Mouse (Mus musculus) CD8-positive naive resting alpha-beta T cell, adult 2 months (primary cell): ENCODE measurements around the gene Ugt1a1.

Experiments
- DNase-seq, 2 experiments: peaks; one replicate each; pipeline ENCODE4 v3.0.0; 2022; ENCODE audit warnings: low read depth in 2 of 2, low spot score in 2 of 2

Gene Ugt1a1

GRCm38 (mm10) chr1:88256886-88257663, 45.3 kb downstream of the Ugt1a1 start:
- no peak for DNase-seq

GRCm38 (mm10) chr1:88257681-88258080, 45.9 kb downstream of the Ugt1a1 start:
- no peak for DNase-seq

- no peak for DNase-seq
Measured at GRCm38 (mm10) chr1:88258361-88258760, 46.6 kb downstream of the Ugt1a1 start.

GRCm38 (mm10) chr1:88258881-88259642, 47.3 kb downstream of the Ugt1a1 start:
- DNase-seq = no peak

GRCm38 (mm10) chr1:88259643-88260024, 47.9 kb downstream of the Ugt1a1 start:
- no peak for DNase-seq

GRCm38 (mm10) chr1:88260114-88260513, 48.4 kb downstream of the Ugt1a1 start:
- DNase-seq = no peak

- DNase-seq = no peak
Measured at GRCm38 (mm10) chr1:88260604-88261377, 49.0 kb downstream of the Ugt1a1 start.

- no peak for DNase-seq
Measured at GRCm38 (mm10) chr1:88261706-88262105, 49.9 kb downstream of the Ugt1a1 start.

GRCm38 (mm10) chr1:88262255-88262654, 50.5 kb downstream of the Ugt1a1 start:
- DNase-seq = no peak

- no peak for DNase-seq
Measured at GRCm38 (mm10) chr1:88262961-88263360, 51.2 kb downstream of the Ugt1a1 start.

GRCm38 (mm10) chr1:88263778-88264177, 52.0 kb downstream of the Ugt1a1 start:
- DNase-seq = no peak

GRCm38 (mm10) chr1:88264237-88264868, 52.6 kb downstream of the Ugt1a1 start:
- DNase-seq = no peak

- no peak for DNase-seq
Measured at GRCm38 (mm10) chr1:88264869-88265240, 53.1 kb downstream of the Ugt1a1 start.

- DNase-seq = no peak
Measured at GRCm38 (mm10) chr1:88266123-88266522, 54.4 kb downstream of the Ugt1a1 start.

- no peak for DNase-seq
Measured at GRCm38 (mm10) chr1:88267489-88267888, 55.7 kb downstream of the Ugt1a1 start.

GRCm38 (mm10) chr1:88268070-88268469, 56.3 kb downstream of the Ugt1a1 start:
- DNase-seq = no peak
